Comparison of ENCODE assay signal across 8 mouse cellular contexts in the genomic region with DNA sequence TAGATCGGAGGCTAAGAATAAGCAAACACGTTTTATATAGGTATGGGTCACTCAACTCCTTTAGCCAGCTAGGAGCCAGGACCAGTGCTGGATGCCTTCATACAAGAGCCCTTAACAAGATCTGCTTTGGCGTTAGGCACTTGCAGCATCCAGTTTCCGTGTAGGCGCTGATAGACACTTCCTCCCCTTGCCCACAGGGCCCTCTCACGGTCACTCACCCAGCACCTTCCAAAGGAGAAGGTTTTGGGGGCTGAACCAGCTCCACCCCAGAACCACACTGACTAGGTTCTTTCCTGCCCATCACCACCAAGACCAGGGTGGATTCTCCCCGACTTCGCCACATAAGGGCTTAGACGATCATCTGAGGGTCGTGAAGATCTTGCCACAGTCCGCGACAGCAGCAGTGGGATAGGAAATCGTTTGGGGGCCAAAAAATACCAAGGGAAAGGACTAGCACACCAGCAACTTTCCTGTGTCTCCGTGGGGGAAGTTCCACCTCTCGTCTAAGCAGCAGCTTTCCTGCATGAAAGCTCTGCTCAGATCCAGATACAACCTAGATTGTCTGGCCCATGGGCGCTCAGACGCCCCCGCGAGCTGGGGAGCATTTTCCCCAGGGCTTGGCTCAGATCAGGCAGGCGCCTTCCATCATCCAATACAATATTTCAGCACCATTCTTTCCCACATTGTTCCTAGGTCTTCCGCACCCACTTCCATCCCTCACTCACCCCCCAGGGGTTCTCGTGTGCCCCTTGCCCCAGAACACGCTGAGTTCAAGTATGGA. TPM values are rescaled to one million over a fixed set of nuclear protein-coding genes. Genes with fewer than 3 reads are reported as not detected.
A peak's percentile ranks its signal among the peaks of the same experiment; 100 is the strongest.
DNase-seq lines count a peak whose midpoint lies in the region; ATAC-seq and TF ChIP-seq lines count a peak whose summit lies in the region.

No protein-coding gene starts in this region.

- no peaks in the 10 kb centered on the region for H3K36me3 ChIP-seq in heart, adult 2 months (ENCODE audit: control insufficient read depth, insufficient read depth, low read length)
- no peaks in the 10 kb centered on the region for H3K36me3 ChIP-seq in CH12.LX (replicated peaks in 1 of 2; ENCODE audit: control insufficient read depth in 1 of 2, insufficient read depth in 1 of 2, low read length in 1 of 2)
- no peaks in the 10 kb centered on the region for H3K36me3 ChIP-seq in forebrain, embryonic 15.5 days
- H3K36me3 ChIP-seq in liver, embryonic 15.5 days (replicated peaks): no peaks in the 10 kb centered on the region

- H3K4me3 ChIP-seq in heart, adult 2 months: peak overlapping the region; percentile 49
- peak overlapping the region in 2 of 3 experiments; percentile 22 to 41 for H3K4me3 ChIP-seq in CH12.LX (replicated peaks in 1 of 3; ENCODE audit: low read depth in 2 of 3, low read length in 2 of 3, poor library complexity in 1 of 3)
- H3K4me3 ChIP-seq in forebrain, embryonic 15.5 days: peak overlapping the region; percentile 49
- H3K4me3 ChIP-seq in liver, embryonic 15.5 days (replicated peaks): peak overlapping the region; percentile 51

- TF ChIP-seq RAD21 in CH12.LX (IDR thresholded peaks at IDR 0.05; ENCODE audit: low read depth, low read length): no peak

- H3K27ac ChIP-seq in heart, adult 2 months: no peak overlapping the region
- H3K27ac ChIP-seq in CH12.LX (ENCODE audit: insufficient read depth, low read depth): no peak overlapping the region
- H3K27ac ChIP-seq in forebrain, embryonic 15.5 days (replicated peaks): no peak overlapping the region
- H3K27ac ChIP-seq in liver, embryonic 15.5 days (replicated peaks): no peak overlapping the region

- TF ChIP-seq POLR2A in heart, adult 2 months (IDR thresholded peaks at IDR 0.05; ENCODE audit: insufficient read depth, low read depth, low read length): no peak
- TF ChIP-seq POLR2A in CH12.LX (IDR thresholded peaks at IDR 0.05; ENCODE audit: low read depth, low read length): no peak

- H3K9ac ChIP-seq in heart, adult 2 months (ENCODE audit: low read depth, low read length): peak overlapping the region; percentile 14; the same call in 1 of the 2 replicates
- peak overlapping the region; percentile 18; the same call in 1 of the 2 replicates for H3K9ac ChIP-seq in CH12.LX (ENCODE audit: insufficient read depth, low read depth)
- peak overlapping the region; percentile 41 for H3K9ac ChIP-seq in forebrain, embryonic 15.5 days (replicated peaks)
- H3K9ac ChIP-seq in liver, embryonic 15.5 days: peak overlapping the region; percentile 30; the same call in 1 of the 2 replicates

- H3K4me1 ChIP-seq in heart, adult 2 months (ENCODE audit: control insufficient read depth, insufficient read depth, low read length): peaks cover 4% of the 10 kb centered on the region
- H3K4me1 ChIP-seq in CH12.LX (ENCODE audit: control insufficient read depth in 1 of 2, insufficient read depth in 2 of 2): peaks cover 6 to 45% of the 10 kb centered on the region in 2 experiments
- peaks cover 21% of the 10 kb centered on the region for H3K4me1 ChIP-seq in forebrain, embryonic 15.5 days
- peaks cover 40% of the 10 kb centered on the region for H3K4me1 ChIP-seq in liver, embryonic 15.5 days (replicated peaks)

- peak; percentile 17 for ATAC-seq in forebrain, embryonic 15.5 days (replicated peaks)
- 0 out of 2 replicates have a peak, but pooled peaks have one; percentile 10 for ATAC-seq in liver, embryonic 15.5 days (ENCODE audit: insufficient read depth)
- no peak for ATAC-seq in activated CD4-positive, CD25-positive, alpha-beta regulatory T cell, adult 4 months

- no peaks in the 10 kb centered on the region for H3K9me3 ChIP-seq in CH12.LX (replicated peaks; ENCODE audit: low read length)
- H3K9me3 ChIP-seq in forebrain, embryonic 15.5 days: no peaks in the 10 kb centered on the region
- no peaks in the 10 kb centered on the region for H3K9me3 ChIP-seq in liver, embryonic 15.5 days (replicated peaks)

- no peak for TF ChIP-seq EP300 in heart, adult 2 months (IDR thresholded peaks at IDR 0.05; ENCODE audit: insufficient read depth, low read depth, low read length)
- TF ChIP-seq EP300 in CH12.LX (IDR thresholded peaks at IDR 0.05; ENCODE audit: low read length): no peak

- intact Hi-C loops in heart, adult 2 months (cut with DNase I): no loop called here

- H3K27me3 ChIP-seq in heart, adult 2 months (ENCODE audit: control insufficient read depth, insufficient read depth, low read length): no peaks in the 10 kb centered on the region
- H3K27me3 ChIP-seq in CH12.LX (replicated peaks): peaks cover 31% of the 10 kb centered on the region
- H3K27me3 ChIP-seq in forebrain, embryonic 15.5 days: peaks cover 46% of the 10 kb centered on the region
- peaks cover 53% of the 10 kb centered on the region for H3K27me3 ChIP-seq in liver, embryonic 15.5 days

- H3K4me2 ChIP-seq in CH12.LX (ENCODE audit: insufficient read depth, low read depth, poor library complexity, severe bottlenecking): peak overlapping the region; percentile 77
- H3K4me2 ChIP-seq in forebrain, embryonic 15.5 days (replicated peaks): peak overlapping the region; percentile 98
- H3K4me2 ChIP-seq in liver, embryonic 15.5 days: peak overlapping the region; percentile 85

- in situ Hi-C loops in CH12.LX (cut with MboI; ENCODE audit: low pct_ligation_motif_present, low pct_unique_long_range_greater_than_20kb, low sequenced_read_pairs): no loop called here

- dilution Hi-C loops in CH12.LX (cut with MboI; ENCODE audit: extremely low pct_ligation_motif_present, extremely low pct_unique_long_range_greater_than_20kb, low sequenced_read_pairs): no loop called here

- DNase-seq in heart, adult 2 months: no peak
- no peak for DNase-seq in heart, postnatal 4 days
- DNase-seq in CH12.LX (ENCODE audit: extremely low read depth): no peak
- no peak for DNase-seq in ovary, adult 18-20 months (ENCODE audit: low spot score)
- no peak for DNase-seq in adrenal gland, adult 18-20 months (ENCODE audit: low spot score in 2 of 2)

- H3K79me2 ChIP-seq in heart, adult 2 months (replicated peaks; ENCODE audit: control insufficient read depth, insufficient read depth, low read length): no peaks in the 10 kb centered on the region
- no peaks in the 10 kb centered on the region for H3K79me2 ChIP-seq in CH12.LX (replicated peaks; ENCODE audit: control insufficient read depth, extremely low read depth, insufficient read depth, poor library complexity, severe bottlenecking)

- WGBS in heart, adult 2 months: 3% methylated on average over 23 of the region's 23 CpGs
- 3% methylated on average over 23 of the region's 23 CpGs for WGBS in forebrain, embryonic 15.5 days
- 2% methylated on average over 23 of the region's 23 CpGs for WGBS in liver, embryonic 15.5 days (ENCODE audit: insufficient replicate concordance)

- no peak for TF ChIP-seq CTCF in heart, adult 2 months (IDR thresholded peaks at IDR 0.05)
- no peak for TF ChIP-seq CTCF in CH12.LX (conservative IDR thresholded peaks at IDR 0.05 in 1 of 2, IDR thresholded peaks at IDR 0.05 in 1 of 2; ENCODE audit: low read depth in 2 of 2, low read length in 2 of 2)

RNA-seq across cellular contexts. Expression of gene Nrgn, which starts 0.8 kb away (rescaled TPM):
- 10 to 100 TPM in 1 of 2 experiments, 1 to 10 TPM in 1; 4.0 to 27.2 TPM for total RNA-seq in heart, adult 2 months (2021)
- polyA plus RNA-seq in heart, adult 2 months (2012; rRNA removed): 8.6 and 21.7 TPM in 2 replicates
- 1 to 10 TPM; 2.0 to 3.1 TPM for total RNA-seq in heart, postnatal 4 days (2021)
- total RNA-seq in CH12.LX (2012; rRNA removed): 0.42 and 0.50 TPM in 2 replicates
- not detected in 2 replicates for total RNA-seq in CH12.LX (2014; rRNA removed)
- polyA plus RNA-seq in CH12.LX (2012; ENCODE audit: insufficient read length, low read depth): 3.6 and 4.1 TPM in 2 replicates
- polyA plus RNA-seq in forebrain, embryonic 15.5 days (2015; fragmentation: Nextera tagmentation; extraction: Ambion mirVana): 16.1 and 17.3 TPM in 2 replicates
- polyA plus RNA-seq in liver, embryonic 15.5 days (2015; fragmentation: Nextera tagmentation; extraction: Ambion mirVana): 5.4 and 6.2 TPM in 2 replicates
- polyA plus RNA-seq in activated CD4-positive, CD25-positive, alpha-beta regulatory T cell, adult 4 months (2017; shearing (Covaris generic)): under 1 TPM in 1 of 2 experiments, not detected in 1; 0.33 TPM
- total RNA-seq in adrenal gland, adult 18-20 months (2021): 1 to 10 TPM; 1.7 to 3.5 TPM

RNA-seq across cellular contexts. Expression of gene Siae, which starts 3.6 kb away (rescaled TPM):
- 1 to 10 TPM; 7.7 to 8.2 TPM for total RNA-seq in heart, adult 2 months (2021)
- 7.7 and 18.7 TPM in 2 replicates for polyA plus RNA-seq in heart, adult 2 months (2012; rRNA removed)
- 1 to 10 TPM; 6.5 to 6.6 TPM for total RNA-seq in heart, postnatal 4 days (2021)
- total RNA-seq in CH12.LX (2012; rRNA removed): 5.7 and 8.6 TPM in 2 replicates
- total RNA-seq in CH12.LX (2014; rRNA removed): 5.9 and 6.2 TPM in 2 replicates
- 7.4 and 7.9 TPM in 2 replicates for polyA plus RNA-seq in CH12.LX (2012; ENCODE audit: insufficient read length, low read depth)
- polyA plus RNA-seq in forebrain, embryonic 15.5 days (2015; fragmentation: Nextera tagmentation; extraction: Ambion mirVana): 8.6 and 8.8 TPM in 2 replicates
- polyA plus RNA-seq in liver, embryonic 15.5 days (2015; fragmentation: Nextera tagmentation; extraction: Ambion mirVana): 5.6 and 6.4 TPM in 2 replicates
- polyA plus RNA-seq in activated CD4-positive, CD25-positive, alpha-beta regulatory T cell, adult 4 months (2017; shearing (Covaris generic)): 10 to 100 TPM in 1 of 2 experiments, 1 to 10 TPM in 1; 9.7 to 13.6 TPM
- total RNA-seq in adrenal gland, adult 18-20 months (2021): 10 to 100 TPM; 16.2 to 17.7 TPM

RNA-seq across cellular contexts. Expression of gene Vsig2, which starts 12.9 kb away (rescaled TPM):
- 1 to 10 TPM; 2.5 to 4.9 TPM for total RNA-seq in heart, adult 2 months (2021)
- polyA plus RNA-seq in heart, adult 2 months (2012; rRNA removed): 16.0 and 21.1 TPM in 2 replicates
- 1 to 10 TPM; 6.4 to 7.9 TPM for total RNA-seq in heart, postnatal 4 days (2021)
- total RNA-seq in CH12.LX (2012; rRNA removed) (not detected in 2 replicates), CH12.LX (2014; rRNA removed) (not detected in 2 replicates)
- polyA plus RNA-seq in CH12.LX (2012; ENCODE audit: insufficient read length, low read depth): not detected in 2 replicates
- polyA plus RNA-seq in forebrain, embryonic 15.5 days (2015; fragmentation: Nextera tagmentation; extraction: Ambion mirVana): 0.64 and 0.69 TPM in 2 replicates
- polyA plus RNA-seq in liver, embryonic 15.5 days (2015; fragmentation: Nextera tagmentation; extraction: Ambion mirVana): 0.29 and 0.32 TPM in 2 replicates
- polyA plus RNA-seq in activated CD4-positive, CD25-positive, alpha-beta regulatory T cell, adult 4 months (2017; shearing (Covaris generic)): not detected
- 1 to 10 TPM; 2.1 to 2.8 TPM for total RNA-seq in adrenal gland, adult 18-20 months (2021)

RNA-seq across cellular contexts. Expression of gene Esam, which starts 24.1 kb away (rescaled TPM):
- 10 to 100 TPM; 58.5 to 81.3 TPM for total RNA-seq in heart, adult 2 months (2021)
- 77.1 and 87.2 TPM in 2 replicates for polyA plus RNA-seq in heart, adult 2 months (2012; rRNA removed)
- 10 to 100 TPM; 88.8 to 91.3 TPM for total RNA-seq in heart, postnatal 4 days (2021)
- total RNA-seq in CH12.LX (2012; rRNA removed): 0.08 and 0.21 TPM in 2 replicates
- total RNA-seq in CH12.LX (2014; rRNA removed): 0.24 and 0.42 TPM in 2 replicates
- polyA plus RNA-seq in CH12.LX (2012; ENCODE audit: insufficient read length, low read depth): 0.18 and 0.37 TPM in 2 replicates
- 34.3 and 34.5 TPM in 2 replicates for polyA plus RNA-seq in forebrain, embryonic 15.5 days (2015; fragmentation: Nextera tagmentation; extraction: Ambion mirVana)
- polyA plus RNA-seq in liver, embryonic 15.5 days (2015; fragmentation: Nextera tagmentation; extraction: Ambion mirVana): 14.5 and 17.9 TPM in 2 replicates
- under 1 TPM in 1 of 2 experiments, not detected in 1; 0.58 TPM for polyA plus RNA-seq in activated CD4-positive, CD25-positive, alpha-beta regulatory T cell, adult 4 months (2017; shearing (Covaris generic))
- total RNA-seq in adrenal gland, adult 18-20 months (2021): 10 to 100 TPM; 34.6 to 38.3 TPM

Comparison
In these comparisons a context has a peak if more than half of its experiments do, and no peak if none do; other contexts are left out.
1. RNA of gene Vsig2, which starts 12.9 kb away (polyA plus RNA-seq): 16.0 to 21.1 TPM in heart, adult 2 months; 0.64 to 0.69 TPM in forebrain, embryonic 15.5 days, 0.29 to 0.32 TPM in liver, embryonic 15.5 days, not detected in CH12.LX and not detected in activated CD4-positive, CD25-positive, alpha-beta regulatory T cell, adult 4 months; every median in the first group is over 10 times any median in the second.
2. Peak in every context shown above with its lines, with median percentiles within 50 percentile points of each other: H3K4me3 ChIP-seq, H3K9ac ChIP-seq and H3K4me2 ChIP-seq.